Mouse (Mus musculus) lung, postnatal 4 days (tissue): ENCODE results near the gene Lnx2.

Source experiments
- DNase-seq, 2 experiments: peaks; one replicate each; pipeline ENCODE4 v3.0.0; 2021

Lnx2 gene

DNA sequence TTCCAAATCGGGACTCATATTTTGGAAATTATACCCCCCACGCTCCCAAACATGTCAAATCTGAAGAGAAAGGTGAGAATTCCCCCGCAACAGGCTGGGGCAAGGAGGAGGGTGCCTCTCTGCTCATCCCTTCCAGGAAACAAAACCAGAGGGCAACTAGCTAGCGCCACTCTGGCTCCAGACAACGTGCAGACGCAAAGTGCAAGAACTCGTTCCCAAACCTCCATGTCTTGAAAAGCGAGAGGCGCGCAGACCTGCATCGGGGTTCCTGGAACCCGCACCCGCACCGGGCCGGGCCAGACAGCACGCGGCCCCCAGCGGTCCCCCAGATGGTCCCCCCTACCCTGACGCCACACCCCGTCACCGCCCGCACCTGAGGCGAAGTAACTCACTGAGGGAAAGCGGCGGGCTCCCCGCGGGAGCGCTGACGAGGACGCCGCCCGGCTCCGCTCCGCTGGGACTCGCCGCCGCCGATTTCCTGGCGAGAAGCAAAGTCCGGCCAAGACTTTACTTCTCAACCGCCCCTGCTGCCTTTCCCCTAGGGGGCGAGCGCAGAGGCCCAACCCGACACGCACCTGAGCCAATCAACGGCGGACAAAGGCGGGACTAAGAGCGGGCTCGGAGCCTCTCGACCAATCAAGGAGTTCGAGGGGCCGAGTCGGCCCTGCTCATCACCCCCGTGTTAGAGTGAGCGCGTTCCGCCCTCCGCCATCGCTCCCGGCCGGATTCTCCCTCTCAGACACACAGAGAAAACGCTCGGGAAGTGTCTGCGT lies at the start of gene Lnx2:
Gene Lnx2, minus strand, starts transcription at position 561 of the 773 bp plus-strand sequence.
- DNase-seq: peak; percentile 99

DNA sequence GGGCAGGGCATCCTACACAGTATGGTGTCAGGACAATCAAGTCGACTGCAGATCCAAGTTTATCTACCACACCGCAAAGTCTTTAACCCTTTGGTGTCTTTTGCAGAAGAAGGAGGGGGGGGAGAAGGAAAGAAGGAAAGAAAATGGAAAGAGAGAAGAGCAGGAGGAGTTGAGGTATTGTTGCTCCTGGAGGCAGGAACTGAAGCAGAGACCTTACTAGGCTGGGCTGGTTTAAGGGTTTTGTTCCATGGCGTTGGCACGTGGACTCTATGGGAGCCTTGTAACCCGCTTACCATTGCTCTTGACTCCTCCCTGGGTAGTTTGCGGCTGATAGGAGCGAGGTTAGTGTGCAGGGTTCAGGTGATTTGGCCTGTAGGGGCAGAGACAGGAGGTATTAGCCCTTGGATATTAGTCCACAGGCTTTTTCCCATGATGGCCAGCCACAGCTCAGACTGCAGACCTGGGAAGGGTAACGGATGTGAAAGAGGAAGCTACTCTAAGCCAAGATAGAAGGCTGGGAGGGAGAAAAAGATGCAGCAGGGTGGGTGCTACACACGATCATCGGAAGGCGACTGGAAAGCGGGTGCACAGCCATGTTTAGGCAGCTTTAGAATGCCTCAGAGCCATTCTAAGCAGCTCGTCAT lies 49.3 kb upstream of the Lnx2 start:
- DNase-seq: no peak

DNA sequence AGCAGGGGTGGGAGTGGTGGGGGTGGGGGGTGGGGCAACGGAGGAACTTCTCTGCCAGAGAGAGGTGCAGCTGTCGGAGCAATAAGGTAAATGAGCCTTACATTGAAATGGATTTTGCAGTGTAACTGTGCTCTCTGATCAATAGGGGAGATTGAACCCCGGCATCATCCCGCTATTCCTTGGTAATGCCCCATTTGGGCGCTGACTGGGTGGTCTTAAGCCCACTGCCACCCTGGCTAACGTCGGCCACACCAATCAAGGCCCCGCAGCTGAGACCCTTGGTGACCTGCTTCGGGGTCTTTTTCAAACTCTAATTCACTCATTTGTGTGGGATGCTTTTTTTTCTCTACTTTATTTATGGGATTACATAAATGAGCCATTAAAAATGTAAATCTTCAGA lies 48.4 kb upstream of the Lnx2 start:
- DNase-seq: no peak

DNA sequence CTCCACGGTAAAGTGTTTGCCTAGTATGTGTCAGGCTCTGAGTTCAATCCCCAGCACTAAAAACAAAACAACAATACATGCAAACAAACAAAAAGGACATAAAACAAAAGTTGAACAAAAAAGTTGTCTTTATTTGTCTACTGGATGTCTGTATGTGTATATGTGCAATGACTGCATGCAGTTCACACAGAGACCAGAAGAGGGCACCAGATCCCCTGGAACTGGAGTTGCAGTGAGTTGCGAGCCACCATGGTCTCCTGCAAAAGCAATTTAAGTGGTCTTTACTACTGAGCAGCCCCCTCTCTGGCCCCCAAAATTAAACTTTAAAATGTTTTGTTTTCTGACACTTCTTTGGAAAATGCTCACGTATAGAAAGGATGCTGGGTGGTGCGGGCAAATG lies 44.8 kb upstream of the Lnx2 start:
- DNase-seq: no peak

DNA sequence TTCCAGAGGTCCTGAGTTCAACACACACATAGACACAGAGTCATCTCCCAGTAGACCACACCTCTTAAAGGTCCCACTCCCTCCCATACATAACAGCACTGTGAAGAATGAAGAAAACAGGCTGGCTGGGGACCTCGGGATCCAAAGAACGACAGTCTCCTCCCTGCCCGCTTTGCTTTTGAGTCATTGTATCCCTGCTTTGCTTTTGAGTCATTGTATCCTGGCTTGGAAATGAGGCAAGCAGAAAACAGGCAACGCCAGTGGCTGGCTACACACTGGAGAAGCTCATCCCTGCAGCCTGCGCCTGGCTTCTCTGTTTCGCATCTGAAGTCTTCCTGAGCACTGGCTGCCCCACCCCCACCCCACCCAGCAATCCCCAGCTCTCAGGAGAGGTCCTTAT lies 40.6 kb upstream of the Lnx2 start:
- no peak for DNase-seq

- DNase-seq: no peak
These were observed 39.2 kb upstream of the Lnx2 start for GRCm38 (mm10) chr5:147115631-147116030.

DNA sequence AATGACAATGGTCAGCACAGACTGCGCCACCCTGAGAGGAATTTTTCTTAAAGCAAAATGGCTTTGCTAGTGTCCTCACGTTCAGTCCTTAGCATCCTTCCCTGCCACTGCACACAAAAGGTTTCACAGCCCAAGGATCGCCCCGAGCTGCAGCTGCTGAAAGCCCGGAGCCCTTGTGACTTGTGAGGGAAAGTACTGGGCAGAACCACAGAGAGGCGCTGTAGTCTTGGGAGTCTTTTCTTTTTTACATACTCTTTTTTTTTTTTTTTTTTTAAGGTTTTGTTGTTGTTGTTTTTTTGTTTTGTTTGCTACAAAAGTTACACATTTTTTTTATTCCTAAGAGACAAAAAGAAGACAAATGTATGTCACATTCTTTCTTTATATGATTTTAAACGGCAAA lies 38.4 kb upstream of the Lnx2 start:
- no peak for DNase-seq

DNA sequence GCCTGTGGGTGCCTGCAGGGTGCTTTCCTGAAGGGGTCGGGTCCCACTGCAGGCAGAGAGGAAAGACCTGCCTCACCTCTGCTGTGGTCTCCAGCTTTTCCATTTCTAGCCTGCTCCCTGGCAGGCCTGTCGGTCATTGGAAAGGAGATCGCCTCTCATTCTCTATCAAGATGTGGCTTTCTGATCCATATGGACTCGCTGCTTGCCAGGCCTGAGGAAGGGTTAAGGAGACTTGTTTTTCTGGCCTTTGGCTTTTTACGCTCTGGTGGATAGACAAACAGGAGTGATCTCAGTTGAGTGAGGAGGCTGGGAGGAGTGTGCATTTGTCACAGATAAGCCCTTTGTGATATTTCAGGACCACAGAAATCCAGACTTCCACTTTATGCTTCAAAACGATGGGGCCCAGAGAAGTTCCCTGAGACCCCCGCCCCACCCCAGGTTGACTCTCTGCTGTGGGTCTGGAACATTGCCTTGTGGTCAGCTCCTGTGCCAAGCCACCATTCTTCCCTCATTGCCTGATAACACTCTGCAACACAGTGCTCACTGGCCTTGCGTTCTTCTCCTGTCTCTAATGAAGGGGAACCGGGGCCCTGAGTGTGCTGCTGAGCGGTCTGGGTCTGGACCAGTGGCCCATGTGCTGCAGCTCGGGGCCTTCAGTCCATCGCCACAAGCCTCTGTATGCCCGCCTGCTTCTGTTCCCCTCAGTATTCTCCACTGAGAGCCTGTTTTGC lies 32.6 kb upstream of the Lnx2 start:
- no peak for DNase-seq

DNA sequence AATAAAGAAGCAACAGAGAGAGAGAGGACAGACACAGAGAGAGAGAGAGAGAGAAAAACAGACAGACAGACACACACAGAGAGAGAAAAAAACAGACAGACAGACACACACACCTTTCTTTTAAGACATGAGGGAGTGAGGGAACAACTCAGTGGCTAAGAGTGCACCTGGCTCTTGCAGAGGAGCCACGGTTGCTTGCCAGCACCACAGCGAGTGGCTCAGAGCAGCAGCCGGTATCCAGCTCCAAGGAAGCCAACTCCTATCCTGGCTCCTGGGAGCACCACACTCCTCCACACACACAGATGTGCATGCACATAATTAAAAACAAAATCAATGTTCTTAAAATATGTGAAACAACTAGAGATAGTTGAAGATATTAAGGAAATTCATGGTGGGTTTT lies 30.9 kb upstream of the Lnx2 start:
- DNase-seq: no peak

DNA sequence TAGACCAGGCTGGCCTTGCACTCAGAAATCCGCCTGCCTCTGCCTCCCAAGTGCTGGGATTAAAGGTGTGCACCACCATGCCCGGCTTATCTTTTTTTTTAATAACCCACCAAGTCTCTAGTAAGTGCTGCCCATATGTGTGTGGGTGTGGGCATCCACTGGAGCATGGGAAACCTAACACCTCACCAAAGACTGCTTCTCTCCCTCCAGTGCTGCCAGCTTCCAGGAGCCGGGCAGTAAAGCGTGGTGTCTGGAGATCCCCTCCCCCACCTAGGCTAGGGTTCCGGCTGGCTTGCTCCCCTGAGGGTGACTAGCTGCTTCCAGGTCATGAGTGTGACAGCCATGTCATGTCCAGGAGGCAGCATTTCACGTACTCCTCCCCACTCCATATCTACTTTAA lies 25.9 kb upstream of the Lnx2 start:
- no peak for DNase-seq

GRCm38 (mm10) chr5:147100180-147100579 lies 23.8 kb upstream of the Lnx2 start:
- no peak for DNase-seq

- DNase-seq: no peak
These were observed 22.3 kb upstream of the Lnx2 start for GRCm38 (mm10) chr5:147098667-147099066.

GRCm38 (mm10) chr5:147096586-147096985 lies 20.2 kb upstream of the Lnx2 start:
- DNase-seq: no peak

DNA sequence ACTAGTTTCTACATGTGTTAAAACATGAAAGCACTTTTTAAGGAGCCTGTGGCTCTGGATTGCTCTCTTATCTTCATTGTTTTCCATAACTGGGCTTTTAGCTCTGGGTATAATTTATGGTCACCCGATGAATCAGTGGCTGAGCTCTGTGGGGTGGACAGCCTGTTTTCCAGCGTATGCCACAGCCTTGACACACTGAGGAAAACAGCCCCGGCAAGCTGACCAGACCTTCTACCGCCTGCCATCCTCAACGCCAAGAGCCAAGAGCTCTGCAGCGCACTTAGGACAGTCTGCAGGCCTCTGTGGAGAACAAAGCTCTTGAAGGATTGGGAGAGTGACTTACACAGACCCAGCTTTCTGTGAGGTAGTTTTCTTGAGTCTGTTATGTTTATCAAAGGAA lies 17.9 kb upstream of the Lnx2 start:
- DNase-seq: no peak

DNA sequence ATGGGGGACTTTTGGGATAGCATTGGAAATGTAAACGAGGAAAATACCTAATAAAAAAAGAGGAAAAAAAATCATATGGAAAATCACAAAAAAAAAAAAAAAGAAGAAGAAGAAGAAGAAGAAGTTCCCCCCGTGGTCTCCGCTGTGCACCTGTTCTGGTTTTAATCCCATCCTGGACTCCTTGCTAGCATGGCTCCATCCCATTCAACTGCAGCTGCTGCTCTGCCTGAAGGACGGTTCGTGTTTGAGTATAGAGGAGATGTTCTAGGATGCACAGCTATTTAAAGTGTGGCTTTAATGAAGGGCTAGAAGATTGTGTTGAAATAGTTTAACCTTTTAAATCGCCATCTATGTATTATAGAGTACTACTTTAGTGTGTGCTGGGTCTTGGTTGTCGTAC lies 16.1 kb upstream of the Lnx2 start:
- DNase-seq: no peak

DNA sequence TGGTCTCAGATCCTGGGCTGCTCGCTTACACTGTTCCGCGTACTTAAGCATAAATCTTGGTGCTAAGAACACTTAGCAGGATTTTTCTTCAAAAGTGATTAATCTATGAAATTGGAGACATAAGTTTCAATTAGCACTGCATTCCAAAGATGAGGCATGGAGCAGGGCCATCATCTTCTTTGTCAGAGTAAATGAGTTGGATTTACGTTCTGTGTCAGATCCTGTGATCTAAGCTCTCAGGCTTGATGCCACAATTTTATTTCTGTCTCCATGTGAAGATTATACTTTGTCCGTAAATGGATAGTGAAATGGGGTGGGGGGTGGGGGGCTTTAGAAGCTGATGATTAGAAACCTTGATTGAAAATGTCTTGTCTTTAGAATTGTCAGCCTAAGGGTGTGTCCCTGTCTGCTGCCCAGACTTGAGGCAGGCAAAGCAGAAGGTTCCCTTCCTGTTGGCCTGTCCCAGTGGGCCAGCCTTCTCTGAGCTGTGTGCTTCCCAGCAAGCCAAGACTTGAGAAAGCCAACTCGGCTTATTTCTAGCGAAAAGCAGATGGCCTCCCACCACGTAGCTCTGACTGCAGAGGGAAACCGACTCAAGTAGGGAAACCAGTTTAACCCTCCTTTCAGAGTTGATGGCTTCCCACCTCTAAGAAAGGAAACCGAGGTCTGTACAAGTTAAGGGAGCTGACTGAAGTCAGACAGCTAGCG lies 14.0 kb upstream of the Lnx2 start:
- DNase-seq: no peak

- DNase-seq: no peak
These were observed 13.4 kb upstream of the Lnx2 start for GRCm38 (mm10) chr5:147089836-147090235.

GRCm38 (mm10) chr5:147086816-147087215 lies 10.4 kb upstream of the Lnx2 start:
- DNase-seq: no peak

GRCm38 (mm10) chr5:147085201-147085894 lies 9.0 kb upstream of the Lnx2 start:
- peak in 1 of 2 experiments; percentile 63 for DNase-seq

DNA sequence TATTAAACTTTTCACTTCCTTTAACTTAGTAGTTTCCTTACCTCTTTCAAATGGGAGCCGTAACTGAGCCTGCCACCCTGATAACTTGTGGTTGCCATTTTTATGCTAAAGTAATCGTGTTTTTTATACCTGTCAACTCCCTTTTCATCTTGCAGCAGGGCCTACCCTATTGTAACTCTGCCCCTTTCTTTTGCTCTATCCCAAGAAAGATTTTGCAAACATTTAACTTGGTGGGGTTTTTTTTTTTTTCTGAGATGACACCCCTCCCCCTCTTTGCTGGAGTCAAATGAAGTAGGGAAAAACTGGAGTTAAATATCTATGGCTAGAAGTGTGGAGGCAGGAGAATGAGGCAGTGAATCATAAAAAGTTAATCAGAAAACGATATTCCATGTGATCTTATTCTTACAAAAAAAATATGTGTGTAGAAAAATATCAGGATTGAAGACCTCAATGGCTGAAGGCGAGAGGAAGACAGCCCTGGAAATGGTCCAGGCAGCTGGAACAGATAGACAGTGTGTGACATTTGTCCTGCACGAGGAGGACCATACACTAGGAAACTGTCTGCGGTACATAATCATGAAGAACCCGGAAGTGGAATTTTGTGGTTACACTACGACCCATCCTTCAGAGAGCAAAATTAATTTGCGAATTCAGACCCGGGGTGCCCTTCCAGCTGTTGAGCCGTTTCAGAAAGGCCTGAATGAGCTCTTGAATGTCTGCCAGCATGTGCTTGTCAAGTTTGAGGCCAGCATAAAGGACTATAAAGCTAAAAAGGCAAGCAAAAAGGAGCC lies 1.9 kb upstream of the Lnx2 start:
- DNase-seq: no peak

DNA sequence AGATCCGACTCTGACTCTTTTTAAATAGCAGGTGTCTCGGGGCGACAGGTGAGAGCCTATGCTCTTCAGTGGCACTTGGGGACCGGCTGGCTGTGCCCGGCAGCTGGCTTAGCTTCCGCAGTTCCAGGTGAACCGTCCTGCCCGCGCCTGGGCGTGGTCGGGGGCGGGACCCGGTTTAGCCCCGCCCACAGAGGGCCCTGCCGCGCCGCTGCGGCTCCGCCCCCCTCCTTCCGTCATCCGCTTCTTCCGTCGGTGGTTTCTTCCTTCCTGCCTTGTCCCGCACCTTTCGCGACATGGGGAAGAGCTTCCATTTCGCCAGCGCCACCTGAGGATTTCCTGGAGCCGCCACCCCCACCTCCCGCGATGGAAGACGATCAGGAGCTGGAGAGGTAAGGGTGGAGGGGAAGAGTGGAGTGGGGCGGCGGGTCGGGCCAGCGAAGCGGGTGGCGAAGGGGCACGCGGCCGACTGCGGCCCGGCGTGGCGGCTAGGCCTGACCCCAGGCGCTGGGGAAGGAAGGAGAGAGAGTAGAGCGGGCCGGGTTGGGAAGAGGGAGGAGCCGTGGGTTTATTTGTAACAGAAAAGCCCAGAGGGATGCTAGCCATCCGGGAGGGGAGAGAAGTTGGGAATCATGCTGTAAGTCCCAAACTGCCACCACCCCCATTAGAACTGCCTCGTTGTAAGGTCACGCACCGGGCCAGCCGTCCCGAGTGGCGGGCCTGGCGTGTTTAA lies 1.1 kb upstream of the Lnx2 start:
- peak; percentile 95 to 96 for DNase-seq
